Mouse (Mus musculus) heart, embryonic 14.5 days (tissue): ENCODE measurements around the gene Gm29427. TPM values are rescaled to one million over a fixed set of nuclear protein-coding genes. Genes with fewer than 3 reads are reported as not detected.

Experiments
- ATAC-seq: fragments of 200-750 bp; cut with Nextera tagmentation; 2 replicates; pipeline ENCODE4 v1.8.0; 2017; ENCODE audit warnings: low read depth, moderate TSS enrichment; ENCODE audit not compliant: insufficient number of reproducible peaks, insufficient read depth, low FRiP score
- H3K27ac ChIP-seq, 2 experiments: fragments of 200-500 bp in 1 of 2; fragments of 300-500 bp in 1 of 2; sonication (generic) in 1 of 2; replicated peaks in 1 of 2; 2 replicates each; pipeline ENCODE4 v1.5.1; 2012 to 2014; ENCODE audit warnings: low read depth in 2 of 2, low read length in 2 of 2, control low read depth in 1 of 2, mild to moderate bottlenecking in 1 of 2, mixed read lengths in 1 of 2; ENCODE audit not compliant: control insufficient read depth in 1 of 2, insufficient read depth in 1 of 2
- H3K27me3 ChIP-seq: fragments of 300-500 bp; sonication (generic); 2 replicates; pipeline ENCODE4 v1.6.1; 2014; ENCODE audit warnings: mild to moderate bottlenecking, low read length, control low read depth; ENCODE audit not compliant: control insufficient read depth, insufficient read depth
- H3K36me3 ChIP-seq: fragments of 300-500 bp; sonication (generic); 2 replicates; pipeline ENCODE4 v1.6.1; 2014; ENCODE audit warnings: mild to moderate bottlenecking, control low read depth, low read length, mixed read lengths; ENCODE audit not compliant: control insufficient read depth, insufficient read depth
- H3K4me1 ChIP-seq, 2 experiments: fragments of 200-500 bp in 1 of 2; fragments of 300-500 bp in 1 of 2; sonication (generic) in 1 of 2; 2 replicates each; pipeline ENCODE4 v1.6.1; 2012 to 2014; ENCODE audit warnings: low read length in 2 of 2, control low read depth in 1 of 2, mixed read lengths in 1 of 2; ENCODE audit not compliant: control insufficient read depth in 2 of 2, insufficient read depth in 2 of 2
- H3K4me2 ChIP-seq: fragments of 300-500 bp; sonication (generic); 2 replicates; pipeline ENCODE4 v1.6.1; 2014; ENCODE audit warnings: mild to moderate bottlenecking, low read length
- H3K4me3 ChIP-seq, 2 experiments: fragments of 200-500 bp in 1 of 2; fragments of 300-500 bp in 1 of 2; sonication (generic) in 1 of 2; 2 replicates each; pipeline ENCODE4 v1.5.1; 2012 to 2014; ENCODE audit warnings: low read length in 2 of 2, mild to moderate bottlenecking in 2 of 2, control low read depth in 1 of 2, low read depth in 1 of 2, moderate library complexity in 1 of 2; ENCODE audit not compliant: control insufficient read depth in 1 of 2, insufficient read depth in 1 of 2
- H3K9ac ChIP-seq: fragments of 300-500 bp; sonication (generic); 2 replicates; pipeline ENCODE4 v1.6.1; 2014; ENCODE audit warnings: mild to moderate bottlenecking, low read length
- H3K9me3 ChIP-seq: fragments of 300-500 bp; sonication (generic); 2 replicates; pipeline ENCODE4 v1.6.1; 2016; ENCODE audit warnings: low read length, control low read depth; ENCODE audit not compliant: control insufficient read depth
- WGBS: fragments of 180-500 bp; shearing (Covaris S2); extraction: QIAGEN DNeasy Blood & Tissue Kit; methylation state at CpG from one replicate; pipeline ENCODE4 v1.1.7; 2014; 5-methylcytosine and 5-hydroxymethylcytosine counted together
- polyA plus RNA-seq: library from polyadenylated mRNA; unstranded; fragments of >200 nt; fragmentation: Nextera tagmentation; extraction: Ambion mirVana; gene quantifications from 2 replicates; pipeline ENCODE4 v1.2.1, GENCODE M21; 2014

Gm29427 gene
- polyA plus RNA-seq, 1 experiment from 2014 or later, result not detected

GRCm38 (mm10) chr1:130744961-130745360 lies 29.4 kb upstream of the Gm29427 start:
- WGBS, result 88% methylated on average over 5 of the region's 5 CpGs
- Histone ChIP-seq H3K36me3 (no peaks in the 10 kb centered on the region), H3K27me3 (no peaks in the 10 kb centered on the region), H3K9ac (no peak overlapping the region), H3K4me2 (no peak overlapping the region), H3K4me1 (peaks cover 13 to 15% of the 10 kb centered on the region in 2 experiments), H3K4me3 (no peak overlapping the region), H3K27ac (no peak overlapping the region), H3K9me3 (no peaks in the 10 kb centered on the region)
- no peak for ATAC-seq

- Histone ChIP-seq H3K9ac (no peak overlapping the region), H3K27me3 (no peaks in the 10 kb centered on the region), H3K9me3 (no peaks in the 10 kb centered on the region), H3K4me2 (no peak overlapping the region), H3K36me3 (no peaks in the 10 kb centered on the region), H3K4me1 (peaks cover 13 to 15% of the 10 kb centered on the region in 2 experiments), H3K4me3 (no peak overlapping the region), H3K27ac (no peak overlapping the region)
- 57% methylated on average over 2 of the region's 2 CpGs for WGBS
- ATAC-seq, result no peak
These were observed 28.6 kb upstream of the Gm29427 start for GRCm38 (mm10) chr1:130744217-130744616.

- Histone ChIP-seq H3K27ac (no peak overlapping the region), H3K9me3 (no peaks in the 10 kb centered on the region), H3K27me3 (no peaks in the 10 kb centered on the region), H3K36me3 (no peaks in the 10 kb centered on the region), H3K4me1 (peaks cover 13 to 15% of the 10 kb centered on the region in 2 experiments), H3K4me2 (no peak overlapping the region), H3K4me3 (no peak overlapping the region), H3K9ac (no peak overlapping the region)
- 76% methylated on average over 1 of the region's 1 CpGs for WGBS
- ATAC-seq, result no peak
These were observed 28.2 kb upstream of the Gm29427 start for GRCm38 (mm10) chr1:130743775-130744174.

GRCm38 (mm10) chr1:130742201-130742600 lies 26.6 kb upstream of the Gm29427 start:
- H3K4me1 ChIP-seq, result peaks cover 13 to 15% of the 10 kb centered on the region in 2 experiments
- no peaks in the 10 kb centered on the region for H3K36me3 ChIP-seq
- H3K4me3 ChIP-seq, result no peak overlapping the region
- H3K4me2 ChIP-seq, result no peak overlapping the region
- 86% methylated on average over 7 of the region's 7 CpGs for WGBS
- no peaks in the 10 kb centered on the region for H3K27me3 ChIP-seq
- H3K27ac ChIP-seq, result no peak overlapping the region
- no peak for ATAC-seq
- H3K9me3 ChIP-seq, result no peaks in the 10 kb centered on the region
- H3K9ac ChIP-seq, result no peak overlapping the region

GRCm38 (mm10) chr1:130740781-130741720 lies 25.5 kb upstream of the Gm29427 start:
- peak; percentile 41 for ATAC-seq
- WGBS, result 31% methylated on average over 15 of the region's 15 CpGs
- Histone ChIP-seq H3K9me3 (no peaks in the 10 kb centered on the region), H3K9ac (no peak overlapping the region), H3K36me3 (no peaks in the 10 kb centered on the region), H3K27ac (peak overlapping the region; percentile 26 to 35; a peak in 2 of 4 replicates), H3K27me3 (no peaks in the 10 kb centered on the region), H3K4me3 (no peak overlapping the region), H3K4me1 (peaks cover 10 to 15% of the 10 kb centered on the region in 2 experiments), H3K4me2 (peak overlapping the region; percentile 11; the same call in 1 of the 2 replicates)

GRCm38 (mm10) chr1:130740227-130740648 lies 24.6 kb upstream of the Gm29427 start:
- Histone ChIP-seq H3K9ac (no peak overlapping the region), H3K4me2 (no peak overlapping the region), H3K4me1 (peaks cover 10 to 16% of the 10 kb centered on the region in 2 experiments), H3K36me3 (no peaks in the 10 kb centered on the region), H3K9me3 (no peaks in the 10 kb centered on the region), H3K27ac (no peak overlapping the region; a peak in 1 of 4 replicates), H3K27me3 (no peaks in the 10 kb centered on the region), H3K4me3 (no peak overlapping the region)
- ATAC-seq, result no peak
- 31% methylated on average over 4 of the region's 4 CpGs for WGBS

GRCm38 (mm10) chr1:130739636-130740035 lies 24.0 kb upstream of the Gm29427 start:
- ATAC-seq, result no peak
- Histone ChIP-seq H3K27me3 (no peaks in the 10 kb centered on the region), H3K4me2 (no peak overlapping the region), H3K9me3 (no peaks in the 10 kb centered on the region), H3K4me1 (peaks cover 14 to 19% of the 10 kb centered on the region in 2 experiments), H3K27ac (no peak overlapping the region), H3K36me3 (no peaks in the 10 kb centered on the region), H3K9ac (no peak overlapping the region), H3K4me3 (no peak overlapping the region)
- WGBS, result 79% methylated on average over 3 of the region's 3 CpGs
